Mouse (Mus musculus) fibroblast of lung, adult 2 months (primary cell): Measurements from ENCODE around the gene Car10.
A peak's percentile ranks its signal among the peaks of the same experiment; 100 is the strongest.

Source experiments
- DNase-seq: peaks from one replicate; pipeline ENCODE4 v3.0.0-alpha.2; 2011; ENCODE audit warnings: low read depth

Gene Car10

DNA sequence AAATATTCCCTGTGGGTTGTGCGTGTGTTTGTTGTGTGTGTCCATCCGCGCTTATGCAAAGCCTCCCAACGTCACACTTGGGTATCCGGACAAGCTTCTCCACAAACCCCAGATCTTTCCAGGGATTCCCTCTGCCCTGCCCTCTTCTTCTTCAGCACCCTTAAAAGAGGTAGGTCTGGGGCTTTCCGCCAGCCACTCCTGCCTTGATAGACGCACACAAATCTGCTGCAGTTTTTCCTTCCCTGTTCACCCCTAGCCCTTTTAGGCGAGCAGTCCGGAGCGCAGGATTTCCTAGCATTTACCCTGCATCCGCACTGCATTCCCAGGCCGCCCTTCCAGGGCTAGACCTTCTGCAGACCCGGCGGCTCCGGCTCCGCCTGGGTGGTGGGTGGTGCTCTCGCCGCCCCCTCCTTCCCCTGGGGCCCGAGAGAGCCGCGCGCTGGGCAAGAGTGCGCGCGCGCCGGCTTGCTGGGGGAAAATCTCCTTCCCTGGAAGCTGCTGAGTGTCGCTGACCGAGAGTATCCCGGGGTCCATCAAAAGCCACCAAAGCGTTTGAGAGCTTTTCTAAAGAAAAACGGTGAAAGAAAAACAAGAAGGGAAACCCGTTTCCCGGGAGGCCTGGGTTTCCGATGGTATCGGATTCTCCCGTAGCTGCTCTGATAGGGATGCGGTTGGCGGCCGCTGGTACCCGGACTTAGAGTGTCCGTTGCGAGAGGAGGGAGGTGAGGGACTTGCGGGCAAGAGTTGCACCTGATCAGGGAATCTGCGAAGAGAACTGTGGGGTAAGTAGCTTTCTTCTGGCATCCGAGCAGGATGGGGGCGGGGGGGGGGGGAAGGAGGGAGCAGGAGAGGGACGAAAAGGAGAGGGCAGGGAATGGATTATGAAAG is at the start of gene Car10:
Car10 (plus strand) TSS at position 88 of the 888 bp plus-strand sequence.
- DNase-seq = no peak

DNA sequence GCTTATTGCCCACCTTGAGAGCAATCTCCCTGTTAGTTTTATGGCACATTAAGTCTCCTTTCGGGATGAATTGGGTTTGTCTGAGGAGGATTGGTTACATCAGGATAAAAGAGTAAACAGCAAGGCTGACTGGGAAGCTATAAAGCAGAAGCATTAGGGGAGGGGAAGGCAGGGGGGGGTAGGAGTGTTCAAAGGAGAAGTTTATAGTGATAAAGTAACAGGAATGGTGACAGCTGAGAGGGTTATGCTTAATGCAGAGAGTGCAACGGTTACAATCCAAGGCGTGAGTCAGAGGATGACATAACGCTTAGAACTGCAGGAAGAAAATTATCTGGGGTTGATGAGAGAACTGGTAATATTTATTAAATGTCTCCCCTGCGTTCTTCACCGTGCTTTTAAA is 32.8 kb upstream of the Car10 start:
- DNase-seq = no peak

DNA sequence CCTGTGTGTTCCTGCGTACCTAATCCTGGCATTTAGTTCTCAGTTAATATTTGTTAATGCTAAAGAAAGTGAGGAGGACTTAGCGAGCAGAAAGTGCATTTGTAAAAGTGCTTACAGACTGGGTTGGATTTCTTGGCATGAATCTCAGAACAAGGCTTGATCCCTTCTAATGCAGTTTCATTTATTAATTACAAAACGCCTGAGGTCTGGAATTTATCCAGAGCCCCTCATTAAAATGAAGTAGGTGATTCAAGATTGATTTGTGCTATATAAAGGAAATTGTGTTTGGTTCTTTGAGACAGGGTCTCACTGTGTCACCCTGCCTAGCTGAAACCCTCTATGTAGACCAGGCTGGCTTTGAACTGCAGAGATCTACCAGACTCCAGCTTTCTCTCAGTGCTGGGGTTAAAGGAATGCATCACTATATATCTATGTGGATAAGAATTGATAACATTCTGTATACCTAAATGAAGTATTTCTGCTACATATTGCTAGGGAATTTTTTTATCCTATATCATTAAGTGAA is 32.1 kb upstream of the Car10 start:
- no peak for DNase-seq

DNA sequence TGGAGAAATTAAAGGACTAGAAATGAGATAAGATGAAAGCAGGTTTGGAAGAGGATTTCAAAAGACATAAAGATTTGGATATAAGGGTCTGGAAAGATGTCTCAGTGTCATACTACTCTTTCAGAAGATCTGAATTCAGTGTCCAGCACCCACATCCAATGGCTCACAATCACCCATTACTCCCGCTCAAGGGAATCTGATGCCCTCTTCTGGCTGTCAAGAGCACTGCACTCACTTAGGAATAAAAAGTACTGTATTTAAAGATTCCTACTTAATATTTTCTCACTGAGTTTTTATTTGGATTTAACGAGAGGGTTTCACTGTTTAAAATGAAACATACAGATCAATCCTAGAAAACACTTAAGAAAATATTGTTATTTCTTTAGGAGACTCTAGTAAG is 2.2 kb upstream of the Car10 start:
- no peak for DNase-seq

DNA sequence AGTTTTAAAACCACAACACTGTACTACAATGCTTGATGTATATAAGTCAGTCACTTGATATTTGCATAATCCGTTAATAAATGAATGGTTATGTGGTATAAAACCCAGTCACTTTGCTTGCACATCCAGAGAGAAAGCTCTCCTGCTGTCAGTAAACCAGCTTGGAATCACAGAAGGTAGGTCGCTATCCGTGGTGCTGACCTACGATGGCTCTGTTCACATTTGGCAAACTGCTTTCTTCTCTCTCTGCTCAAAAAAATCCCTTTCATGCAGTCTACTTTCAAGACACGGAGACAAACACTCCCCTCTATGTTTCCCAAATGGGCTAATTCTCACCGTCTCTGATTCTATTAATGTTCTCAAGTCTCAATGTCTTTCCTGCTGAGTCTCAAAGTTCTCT is 827 bp upstream of the Car10 start:
- DNase-seq = peak; percentile 2

- no peak for DNase-seq
Measured at GRCm38 (mm10) chr11:93097431-93097851, 387 bp upstream of the Car10 start.

DNA sequence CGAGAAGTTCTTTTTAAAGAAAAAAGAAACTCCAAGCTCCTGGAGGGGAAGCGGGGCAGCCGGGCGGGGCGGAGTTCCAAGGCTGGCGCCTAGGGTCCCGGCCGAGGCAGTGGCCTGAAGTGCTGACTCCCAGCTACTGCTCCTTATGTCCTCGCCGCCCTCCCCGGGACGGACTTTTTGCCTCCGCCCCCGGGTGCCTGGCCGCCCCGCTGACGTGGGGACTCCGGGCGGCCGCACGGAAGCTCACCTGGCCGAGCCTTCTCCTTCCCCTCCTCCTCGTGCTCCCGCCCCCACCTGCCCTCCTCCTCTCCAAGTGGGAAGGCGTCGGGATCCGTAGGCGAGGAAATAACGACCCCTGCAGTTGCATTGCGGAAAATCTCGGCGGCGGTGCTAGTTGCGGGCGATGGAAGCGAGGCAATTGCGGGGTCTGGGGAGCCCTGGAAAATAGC is 1.1 kb downstream of the Car10 start:
- DNase-seq = no peak

DNA sequence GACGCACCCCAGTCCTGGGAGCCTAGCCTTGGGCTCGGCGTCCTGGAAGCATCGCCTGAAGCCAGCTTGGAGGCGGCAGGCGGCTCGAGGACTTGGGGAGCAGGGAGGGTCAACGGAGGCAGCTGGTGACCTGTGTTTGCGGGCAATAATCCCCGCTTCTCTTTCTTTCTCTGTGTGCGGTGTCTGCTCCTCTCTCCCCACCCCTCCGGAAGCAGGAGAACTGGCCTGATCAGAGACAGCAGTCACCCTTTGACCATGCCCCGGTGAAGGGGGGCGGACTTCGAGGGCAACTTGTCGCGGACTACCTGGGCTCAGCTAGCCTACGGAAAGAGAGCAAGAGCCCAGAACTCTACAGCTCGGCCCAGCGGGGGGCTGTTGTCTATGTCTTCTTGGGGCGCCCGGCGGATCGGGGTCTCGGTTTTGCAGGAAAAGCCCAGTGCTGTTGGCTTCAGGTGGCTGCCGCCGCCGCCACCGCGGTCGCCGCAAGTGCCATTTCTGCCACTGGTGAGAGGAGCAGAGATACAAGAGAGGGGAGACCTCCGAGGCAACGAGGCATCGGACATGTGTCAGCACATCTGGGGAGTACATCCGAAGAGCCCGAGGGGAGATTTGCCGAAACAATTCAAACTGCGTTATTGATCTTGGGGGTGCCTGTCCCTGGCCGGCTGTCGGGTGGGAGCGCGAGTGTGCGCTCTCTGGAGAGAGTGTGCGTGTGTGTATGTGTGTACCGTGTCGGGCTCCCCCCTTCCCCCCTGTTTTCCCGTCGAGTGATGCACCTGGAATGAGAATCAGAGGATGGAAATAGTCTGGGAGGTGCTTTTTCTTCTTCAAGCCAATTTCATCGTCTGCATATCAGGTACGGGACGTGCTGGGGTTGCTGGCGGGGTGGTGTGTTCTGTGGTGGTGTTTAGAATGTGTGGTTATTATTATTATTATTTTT is 1.9 kb downstream of the Car10 start:
- no peak for DNase-seq

DNA sequence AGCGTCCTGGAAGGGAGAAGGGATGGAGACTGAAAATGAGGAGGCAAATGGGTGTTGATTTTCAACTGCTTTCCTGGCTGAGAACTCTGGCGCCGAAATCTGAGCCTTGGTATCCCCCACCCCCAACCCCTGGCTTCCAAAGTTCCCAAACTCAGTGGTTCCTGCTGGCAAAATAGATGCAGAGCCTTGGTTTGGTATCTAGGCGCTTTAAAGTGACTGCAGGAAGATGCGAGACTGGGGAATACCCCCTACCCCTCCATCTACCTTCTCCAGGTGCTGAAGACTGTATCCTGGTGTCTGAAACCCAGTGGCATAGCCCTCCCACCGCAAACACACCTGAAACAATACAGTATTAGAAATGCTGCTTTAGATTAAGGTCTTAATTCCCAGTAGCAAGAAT is 2.8 kb downstream of the Car10 start:
- no peak for DNase-seq

- no peak for DNase-seq
Measured at GRCm38 (mm10) chr11:93101106-93101505, 3.3 kb downstream of the Car10 start.

DNA sequence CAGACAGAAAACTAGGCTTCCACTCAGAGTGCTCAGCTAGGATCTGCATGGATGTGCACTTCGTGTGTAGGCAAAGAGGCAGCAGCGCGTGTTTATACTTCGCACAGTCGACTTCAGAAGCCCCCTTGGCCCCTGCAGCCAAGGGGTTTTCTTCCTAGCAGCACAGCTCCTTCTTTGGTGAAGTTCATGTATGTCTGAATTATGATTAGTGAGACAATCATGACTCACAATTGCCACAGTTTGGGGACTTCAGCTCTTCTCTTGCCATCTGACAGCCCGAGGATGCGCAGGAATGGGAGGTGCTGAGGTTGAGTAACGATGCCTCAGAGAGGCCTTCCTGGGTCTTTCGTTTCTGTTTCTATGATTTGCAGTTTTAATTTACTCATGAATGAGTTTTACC is 4.5 kb downstream of the Car10 start:
- no peak for DNase-seq

DNA sequence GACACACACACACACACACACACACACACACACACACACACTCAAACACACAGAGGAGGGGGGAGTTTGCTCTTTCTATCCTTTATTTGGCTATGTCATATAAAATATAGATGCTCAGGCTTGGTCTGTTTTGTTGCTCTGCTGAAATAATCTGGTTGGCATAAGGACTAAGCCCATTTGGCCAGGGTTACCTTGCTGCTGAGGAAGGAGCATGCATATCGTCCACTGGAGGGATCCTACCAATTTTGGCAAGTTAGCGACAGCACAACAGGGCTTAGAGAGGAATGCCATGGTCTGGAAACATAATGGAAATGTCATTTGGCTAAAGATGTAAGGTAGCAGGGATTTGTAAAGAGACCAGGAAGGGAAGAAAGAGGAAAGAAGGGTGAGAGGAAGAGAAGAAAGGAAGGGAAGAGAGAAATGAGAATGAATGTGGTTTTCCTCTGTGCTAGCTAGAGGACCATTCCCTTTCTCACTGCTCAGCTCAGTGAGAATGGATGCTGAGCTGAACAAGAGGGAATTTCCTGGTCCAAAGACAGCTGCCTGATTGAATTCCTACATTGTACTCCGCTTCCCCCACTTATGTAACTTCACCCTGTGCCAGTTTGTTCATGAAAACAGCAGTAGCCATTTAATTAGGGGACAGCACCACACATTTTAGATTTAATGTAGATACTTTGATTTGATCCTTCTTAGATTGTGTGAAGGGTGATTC is 5.4 kb downstream of the Car10 start:
- no peak for DNase-seq

DNA sequence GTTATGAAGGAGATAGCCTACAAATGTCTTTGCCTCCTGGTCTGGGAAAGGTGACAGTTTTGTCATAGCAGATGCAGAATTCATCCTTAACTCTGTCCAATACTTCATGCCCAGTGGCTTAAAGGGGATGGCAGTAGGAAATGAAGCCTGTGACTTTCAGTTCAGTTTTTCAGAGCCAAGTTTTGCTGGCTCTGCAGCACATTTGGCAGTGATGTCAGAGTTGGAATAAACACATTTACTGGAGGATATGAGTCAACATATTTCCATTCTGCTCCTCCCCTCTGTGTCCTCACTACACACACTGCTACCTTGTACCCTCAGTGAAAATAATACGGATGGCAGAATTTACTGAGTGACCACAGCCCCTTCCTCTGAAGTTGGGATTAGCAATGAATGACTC is 11.6 kb downstream of the Car10 start:
- peak; percentile 4 for DNase-seq

DNA sequence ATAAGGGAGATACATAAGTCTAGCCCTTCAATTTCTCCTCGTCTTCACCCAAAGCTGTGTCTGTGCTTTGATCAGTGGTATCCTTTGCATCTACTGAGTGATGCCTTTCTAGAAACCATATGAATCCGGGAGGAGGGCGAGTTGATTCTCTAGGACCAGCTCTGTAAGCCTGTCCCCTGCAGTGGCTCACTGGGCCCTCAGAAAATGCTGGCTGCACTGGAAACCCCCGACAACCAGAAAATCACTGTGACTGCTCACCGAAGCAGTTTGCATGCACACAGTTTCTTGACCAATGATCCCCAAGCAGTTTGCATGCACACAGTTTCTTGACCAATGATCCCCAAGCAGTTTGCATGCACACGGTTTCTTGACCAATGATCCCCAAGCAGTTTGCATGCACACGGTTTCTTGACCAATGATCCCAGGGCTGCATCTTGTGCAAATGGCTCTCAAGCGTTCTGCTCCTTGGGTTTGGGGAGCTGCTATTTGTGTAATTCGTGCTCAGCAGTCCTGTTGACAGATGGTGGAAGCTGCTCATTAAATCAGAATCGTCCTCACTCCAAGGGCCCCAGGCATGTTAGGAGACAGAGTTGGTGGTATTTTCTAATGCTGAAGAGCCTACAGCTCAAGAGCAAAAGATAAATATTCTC is 23.1 kb downstream of the Car10 start:
- DNase-seq = no peak

DNA sequence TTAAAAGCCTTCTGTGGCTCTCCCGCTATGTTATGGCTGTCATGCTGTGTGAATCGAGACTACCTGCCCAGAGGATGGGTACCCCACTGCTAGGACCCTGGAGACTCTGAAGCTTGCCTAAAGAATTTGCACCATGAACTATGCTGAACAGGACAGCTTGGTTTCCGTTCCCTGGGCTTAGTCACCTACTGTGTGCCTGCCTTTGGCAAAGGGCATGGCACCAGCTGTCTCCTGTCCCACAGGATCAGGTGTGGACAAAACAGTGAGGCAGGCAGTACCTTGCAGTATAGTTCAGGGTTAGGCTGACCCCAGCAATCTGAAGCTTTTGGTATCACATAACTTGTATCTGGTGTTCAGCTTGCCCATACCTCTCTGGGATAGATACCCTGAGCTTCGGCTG is 25.9 kb downstream of the Car10 start:
- DNase-seq = no peak

DNA sequence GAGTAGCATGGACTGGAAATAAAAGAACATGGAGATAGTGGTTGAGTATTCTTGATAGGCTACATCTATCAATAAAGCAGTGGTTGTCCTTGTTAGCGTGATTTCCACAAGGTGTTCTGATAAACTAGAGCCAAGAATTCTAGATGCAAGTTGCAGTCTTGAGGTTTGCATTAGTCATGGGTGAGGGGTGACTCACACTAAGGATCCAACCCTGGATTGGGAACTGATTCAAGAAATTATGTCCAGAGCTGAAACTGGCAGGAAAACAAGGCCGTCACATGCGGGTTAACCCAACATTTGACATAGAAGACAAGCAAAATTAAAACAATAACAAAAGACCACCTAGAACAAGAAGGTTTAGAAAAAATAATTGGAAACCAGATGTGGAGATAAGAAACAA is 28.6 kb downstream of the Car10 start:
- no peak for DNase-seq

DNA sequence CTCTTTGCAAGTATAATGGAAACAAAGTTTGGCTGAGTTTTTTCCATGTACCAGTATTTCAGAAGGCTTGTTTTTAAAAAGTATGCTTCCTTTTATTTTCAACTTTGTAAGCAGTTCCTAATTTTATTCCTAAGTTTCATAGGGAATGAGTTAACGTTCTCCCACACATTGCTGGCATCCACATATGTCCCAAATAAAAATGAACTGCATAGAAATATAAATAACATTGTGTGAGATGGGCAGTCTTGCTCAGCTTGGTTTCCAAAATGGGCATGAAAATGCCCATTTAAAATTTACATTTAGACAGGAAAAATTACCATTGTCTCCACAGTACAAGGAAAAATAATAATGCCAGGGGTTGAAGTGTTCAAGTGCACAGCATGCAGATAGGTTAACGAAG is 30.7 kb downstream of the Car10 start:
- no peak for DNase-seq

GRCm38 (mm10) chr11:93137841-93138240 is 40.0 kb downstream of the Car10 start:
- no peak for DNase-seq

GRCm38 (mm10) chr11:93141727-93142126 is 43.9 kb downstream of the Car10 start:
- no peak for DNase-seq

DNA sequence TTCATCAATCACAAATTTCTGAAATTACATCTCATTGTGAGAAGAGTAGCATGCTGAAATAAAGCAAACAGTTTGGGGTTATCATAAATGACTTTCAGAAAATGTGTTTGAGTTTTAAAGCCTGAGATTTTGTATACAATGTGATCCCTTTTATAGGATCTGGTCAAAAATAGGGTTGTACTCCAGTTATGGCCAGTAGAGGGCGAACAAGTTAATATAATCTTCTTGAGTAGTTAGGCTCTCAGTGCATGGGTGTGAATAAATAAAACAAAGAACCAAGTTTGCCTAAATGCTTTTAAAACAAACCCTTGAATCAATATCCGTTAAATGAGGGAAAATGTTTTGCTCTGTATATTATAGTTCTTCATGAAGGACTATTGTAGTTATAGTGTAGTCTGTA is 46.7 kb downstream of the Car10 start:
- no peak for DNase-seq

DNA sequence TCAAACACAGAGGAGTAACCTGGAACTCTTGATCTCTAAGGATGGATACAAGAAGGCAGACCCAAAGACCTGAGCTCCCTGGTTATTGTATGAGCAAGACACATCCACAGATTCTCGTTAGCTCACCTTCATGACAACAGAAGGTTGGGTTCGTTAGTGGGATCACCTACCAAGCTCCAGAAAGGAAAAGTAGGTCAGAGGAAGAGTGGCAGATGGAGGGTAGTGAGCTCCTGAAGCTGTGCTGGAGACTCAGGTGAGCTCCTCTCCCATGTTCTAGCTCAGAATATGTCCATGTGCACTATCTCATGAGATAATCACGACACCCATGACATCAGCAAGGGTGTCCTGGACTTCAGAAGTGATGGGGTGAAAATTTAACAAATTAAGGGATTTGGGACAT is 57.1 kb downstream of the Car10 start:
- no peak for DNase-seq
